Mouse (Mus musculus) hindbrain, embryonic 13.5 days (tissue): ENCODE measurements at regions not wholly inside any gene's neighbourhood (a gene's known extent, or its start where the extent isn't known, plus 50 kb on each side); places are given as distances from the start of the nearest gene placed in this dataset.

Experiments
- ATAC-seq: fragments of 200-750 bp; cut with Nextera tagmentation; 2 replicates; pipeline ENCODE4 v1.8.0; 2017; ENCODE audit warnings: moderate TSS enrichment; ENCODE audit not compliant: low FRiP score
- H3K27ac ChIP-seq: fragments of 300-500 bp; sonication (generic); 2 replicates; pipeline ENCODE4 v1.5.1; 2015; ENCODE audit warnings: inconsistent platforms, mild to moderate bottlenecking, moderate library complexity
- H3K27me3 ChIP-seq: fragments of 300-500 bp; sonication (generic); 2 replicates; pipeline ENCODE4 v1.6.1; 2015; ENCODE audit warnings: mild to moderate bottlenecking, inconsistent platforms
- H3K36me3 ChIP-seq: fragments of 300-500 bp; sonication (generic); 2 replicates; pipeline ENCODE4 v1.6.1; 2015; ENCODE audit warnings: mild to moderate bottlenecking, inconsistent platforms
- H3K4me1 ChIP-seq: fragments of 300-500 bp; sonication (generic); replicated peaks from 2 replicates; pipeline ENCODE4 v1.6.1; 2015; ENCODE audit warnings: inconsistent platforms
- H3K4me2 ChIP-seq: fragments of 300-500 bp; sonication (generic); 2 replicates; pipeline ENCODE4 v1.6.1; 2015; ENCODE audit warnings: inconsistent platforms, mild to moderate bottlenecking, moderate library complexity
- H3K4me3 ChIP-seq: fragments of 300-500 bp; sonication (generic); 2 replicates; pipeline ENCODE4 v1.5.1; 2015; ENCODE audit warnings: mild to moderate bottlenecking, inconsistent platforms
- H3K9ac ChIP-seq: fragments of 300-500 bp; sonication (generic); 2 replicates; pipeline ENCODE4 v1.6.1; 2015; ENCODE audit warnings: mild to moderate bottlenecking, inconsistent platforms
- H3K9me3 ChIP-seq: fragments of 300-500 bp; sonication (generic); 2 replicates; pipeline ENCODE4 v1.6.1; 2016; ENCODE audit warnings: inconsistent platforms
- WGBS: fragments of 180-500 bp; shearing (Covaris S2); methylation state at CpG from one replicate; pipeline ENCODE4 v1.1.7; 2015; 5-methylcytosine and 5-hydroxymethylcytosine counted together

DNA sequence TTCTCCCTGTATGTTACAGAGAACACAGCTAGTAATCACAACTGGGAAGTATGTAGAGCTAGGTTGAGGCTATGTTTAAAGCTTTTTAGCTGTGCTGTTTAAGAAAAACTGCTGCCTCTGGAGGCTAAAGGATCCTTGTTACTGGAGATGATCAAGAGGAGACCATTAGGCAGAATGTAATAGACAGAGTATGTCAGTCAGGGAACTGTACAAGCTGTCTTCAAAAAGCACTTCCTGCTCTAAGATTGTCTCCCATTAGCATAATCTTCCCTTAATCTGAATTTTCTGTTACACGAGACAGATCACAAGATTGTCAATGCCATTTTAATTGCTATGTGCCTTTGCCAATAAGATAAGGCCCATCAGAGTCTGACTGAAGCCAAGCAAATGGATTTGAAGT, 170.7 kb downstream of the Fam49a start:
- Histone ChIP-seq H3K27ac (no peak overlapping the region; the same call in 1 of the 2 replicates), H3K27me3 (no peaks in the 10 kb centered on the region), H3K4me2 (no peak overlapping the region), H3K36me3 (no peaks in the 10 kb centered on the region), H3K9me3 (no peaks in the 10 kb centered on the region), H3K9ac (no peak overlapping the region), H3K4me1 (no peaks in the 10 kb centered on the region), H3K4me3 (no peak overlapping the region)
- no peak for ATAC-seq
- 65% methylated on average over 1 of the region's 1 CpGs for WGBS
